Mouse (Mus musculus) heart, postnatal 0 days (tissue): ENCODE measurements around the gene Zar1. TPM values are rescaled to one million over a fixed set of nuclear protein-coding genes. Genes with fewer than 3 reads are reported as not detected.
"Not testable (repeated sequence)": the region's sequence is repeated elsewhere in the genome, so short reads cannot be mapped to it uniquely, and the experiment has no call there.

ENCODE experiments used
- ATAC-seq: fragments of 200-750 bp; cut with Nextera tagmentation; 2 replicates; pipeline ENCODE4 v1.8.0; 2017; ENCODE audit warnings: low read depth, moderate number of reproducible peaks, moderate library complexity; ENCODE audit not compliant: insufficient read depth
- DNase-seq: peaks from one replicate; pipeline ENCODE4 v3.0.0-alpha.2; 2016; ENCODE audit warnings: low spot score
- H3K27ac ChIP-seq: fragments of 300-500 bp; sonication (generic); 2 replicates; pipeline ENCODE4 v1.5.1; 2014; ENCODE audit warnings: low read depth, mild to moderate bottlenecking
- H3K27me3 ChIP-seq: fragments of 300-500 bp; sonication (generic); 2 replicates; pipeline ENCODE4 v1.6.1; 2014; ENCODE audit warnings: low read length, mixed read lengths; ENCODE audit not compliant: control insufficient read depth, insufficient read depth
- H3K36me3 ChIP-seq: fragments of 300-500 bp; sonication (generic); replicated peaks from 2 replicates; pipeline ENCODE4 v1.6.1; 2014; ENCODE audit warnings: low read length, mixed read lengths; ENCODE audit not compliant: control insufficient read depth, insufficient read depth
- H3K4me1 ChIP-seq: fragments of 300-500 bp; sonication (generic); 2 replicates; pipeline ENCODE4 v1.6.1; 2014; ENCODE audit warnings: antibody characterized with exemption; ENCODE audit not compliant: control insufficient read depth, insufficient read depth
- H3K4me2 ChIP-seq: fragments of 300-500 bp; sonication (generic); 2 replicates; pipeline ENCODE4 v1.6.1; 2014; ENCODE audit warnings: low read depth, mild to moderate bottlenecking, low read length, moderate library complexity
- H3K4me3 ChIP-seq: fragments of 300-500 bp; sonication (generic); 2 replicates; pipeline ENCODE4 v1.5.1; 2014; ENCODE audit warnings: low read depth, low read length
- H3K9ac ChIP-seq: fragments of 300-500 bp; sonication (generic); replicated peaks from 2 replicates; pipeline ENCODE4 v1.6.1; 2014; ENCODE audit warnings: low read depth, low read length, mixed read lengths
- H3K9me3 ChIP-seq: fragments of 300-500 bp; sonication (generic); replicated peaks from 2 replicates; pipeline ENCODE4 v1.6.1; 2016; ENCODE audit warnings: low read length; ENCODE audit not compliant: control insufficient read depth
- CTCF ChIP-seq: IDR thresholded peaks from 2 replicates; pipeline ENCODE4 v1.5.1; 2016; ENCODE audit warnings: antibody characterized with exemption, control low read depth, low read depth
- EP300 ChIP-seq: IDR thresholded peaks from 2 replicates; pipeline ENCODE4 v1.6.1; 2016; ENCODE audit warnings: antibody characterized with exemption, low read depth
- WGBS: fragments of 180-500 bp; shearing (Covaris S2); extraction: QIAGEN DNeasy Blood & Tissue Kit; methylation state at CpG from one replicate; pipeline ENCODE4 v1.1.7; 2014; 5-methylcytosine and 5-hydroxymethylcytosine counted together
- polyA plus RNA-seq: library from polyadenylated mRNA; unstranded; fragments of >200 nt; fragmentation: Nextera tagmentation; extraction: Ambion mirVana; gene quantifications from 2 replicates; pipeline ENCODE4 v1.2.1, GENCODE M21; 2015
- total RNA-seq: library from RNA; depleted of rRNA; stranded (reverse); fragments of >200 nt; gene quantifications from 2 replicates; pipeline ENCODE4 v1.2.3, GENCODE M21; 2014; ENCODE audit warnings: low replicate concordance; rRNA removed

Zar1 gene
- total RNA-seq = not detected in 2 replicates
- not detected in 2 replicates for polyA plus RNA-seq

GRCm38 (mm10) chr5:72580970-72581332 is at the start of gene Zar1:
Zar1 (minus strand) TSS chr5:72581254.
- peaks cover 33% of the 10 kb centered on the region for H3K27me3 ChIP-seq
- H3K27ac ChIP-seq, ATAC-seq, H3K9ac ChIP-seq, DNase-seq, H3K36me3 ChIP-seq, H3K4me1 ChIP-seq, H3K9me3 ChIP-seq: not testable (repeated sequence)
- peak within 1 kb of the TSS; percentile 49 for H3K4me3 ChIP-seq
- WGBS = 26% methylated on average over 11 of the region's 21 CpGs
- peak within 1 kb of the TSS; percentile 63 for H3K4me2 ChIP-seq

GRCm38 (mm10) chr5:72630026-72630425 is 49.0 kb upstream of the Zar1 start:
- Histone ChIP-seq H3K9ac (no peak overlapping the region), H3K4me1 (no peaks in the 10 kb centered on the region), H3K4me3 (no peak overlapping the region), H3K9me3 (no peaks in the 10 kb centered on the region), H3K4me2 (no peak overlapping the region), H3K27ac (no peak overlapping the region), H3K36me3 (no peaks in the 10 kb centered on the region), H3K27me3 (no peaks in the 10 kb centered on the region)
- ATAC-seq (no peak), DNase-seq (no peak)
- no peak for TF ChIP-seq EP300
- no peak for TF ChIP-seq CTCF
- 61% methylated on average over 6 of the region's 6 CpGs for WGBS

GRCm38 (mm10) chr5:72621022-72621421 is 40.0 kb upstream of the Zar1 start:
- H3K4me3 ChIP-seq = no peak overlapping the region
- DNase-seq (no peak), ATAC-seq (no peak)
- H3K4me2 ChIP-seq = no peak overlapping the region
- TF ChIP-seq EP300 = no peak
- no peak overlapping the region for H3K9ac ChIP-seq
- H3K36me3 ChIP-seq = no peaks in the 10 kb centered on the region
- 81% methylated on average over 1 of the region's 1 CpGs for WGBS
- no peaks in the 10 kb centered on the region for H3K4me1 ChIP-seq
- no peak overlapping the region for H3K27ac ChIP-seq
- H3K9me3 ChIP-seq = no peaks in the 10 kb centered on the region
- H3K27me3 ChIP-seq = no peaks in the 10 kb centered on the region

- ATAC-seq (no peak), DNase-seq (no peak)
- 58% methylated on average over 4 of the region's 4 CpGs for WGBS
- H3K4me2 ChIP-seq = no peak overlapping the region
- TF ChIP-seq CTCF = no peak
- TF ChIP-seq EP300 = no peak
- no peaks in the 10 kb centered on the region for H3K4me1 ChIP-seq
- H3K36me3 ChIP-seq = no peaks in the 10 kb centered on the region
- H3K27ac ChIP-seq = no peak overlapping the region
- no peaks in the 10 kb centered on the region for H3K9me3 ChIP-seq
- H3K4me3 ChIP-seq = no peak overlapping the region
- no peak overlapping the region for H3K9ac ChIP-seq
- H3K27me3 ChIP-seq = no peaks in the 10 kb centered on the region
These were observed 36.4 kb upstream of the Zar1 start for GRCm38 (mm10) chr5:72617413-72617812.

- Histone ChIP-seq H3K36me3 (no peaks in the 10 kb centered on the region), H3K27ac (no peak overlapping the region), H3K4me3 (no peak overlapping the region), H3K4me2 (no peak overlapping the region), H3K9me3 (no peaks in the 10 kb centered on the region), H3K9ac (no peak overlapping the region), H3K27me3 (no peaks in the 10 kb centered on the region), H3K4me1 (no peaks in the 10 kb centered on the region)
- 88% methylated on average over 4 of the region's 4 CpGs for WGBS
- DNase-seq = no peak
- ATAC-seq = no peak
- TF ChIP-seq EP300 = no peak
- TF ChIP-seq CTCF = no peak
These were observed 22.1 kb upstream of the Zar1 start for GRCm38 (mm10) chr5:72603138-72603537.

GRCm38 (mm10) chr5:72601006-72601405 is 20.0 kb upstream of the Zar1 start:
- Histone ChIP-seq H3K4me3 (no peak overlapping the region), H3K27me3 (no peaks in the 10 kb centered on the region), H3K4me2 (no peak overlapping the region), H3K9me3 (no peaks in the 10 kb centered on the region), H3K27ac (no peak overlapping the region), H3K4me1 (no peaks in the 10 kb centered on the region), H3K9ac (no peak overlapping the region), H3K36me3 (no peaks in the 10 kb centered on the region)
- 7% methylated on average over 5 of the region's 5 CpGs for WGBS
- ATAC-seq = peak; percentile 79
- DNase-seq = peak; percentile 20
- TF ChIP-seq CTCF (peak; percentile 69), EP300 (no peak)
